Mouse (Mus musculus) lung, postnatal 25 days (tissue): ENCODE results near the gene Gm7029.
"Not testable (repeated sequence)": the region's sequence is repeated elsewhere in the genome, so short reads cannot be mapped to it uniquely, and the experiment has no call there.

Experiments
- DNase-seq: peaks from one replicate; pipeline ENCODE4 v3.0.0; 2022; ENCODE audit warnings: low spot score

Gene Gm7029

GRCm38 (mm10) chr17:33873537-33873936 is at the start of gene Gm7029:
Gm7029 (plus strand) TSS chr17:33873837.
- DNase-seq, result not testable (repeated sequence)

- peak; percentile 98 for DNase-seq
Observed at GRCm38 (mm10) chr17:33824084-33824996, 49.3 kb upstream of the Gm7029 start, which contains the start of the genes Rps28 and Ndufa7. Rps28 (minus strand) TSS chr17:33824562. Ndufa7 (plus strand) TSS chr17:33824572.

- DNase-seq, result not testable (repeated sequence)
Observed at GRCm38 (mm10) chr17:33824997-33825330, 48.7 kb upstream of the Gm7029 start.

- DNase-seq, result no peak
Observed at GRCm38 (mm10) chr17:33825462-33825861, 48.2 kb upstream of the Gm7029 start.

- DNase-seq, result peak; percentile 83
Observed at GRCm38 (mm10) chr17:33826850-33827249, 46.8 kb upstream of the Gm7029 start.

- peak; percentile 92 for DNase-seq
Observed at GRCm38 (mm10) chr17:33828892-33829291, 44.7 kb upstream of the Gm7029 start.

GRCm38 (mm10) chr17:33829561-33829960 is 44.1 kb upstream of the Gm7029 start:
- no peak for DNase-seq

- peak; percentile 93 for DNase-seq
Observed at GRCm38 (mm10) chr17:33842966-33843795, 30.5 kb upstream of the Gm7029 start, which contains the start of gene Cd320. Cd320 (plus strand) TSS chr17:33843091.

GRCm38 (mm10) chr17:33844196-33844595 is 29.4 kb upstream of the Gm7029 start:
- no peak for DNase-seq

GRCm38 (mm10) chr17:33848139-33848538 is 25.5 kb upstream of the Gm7029 start:
- no peak for DNase-seq

GRCm38 (mm10) chr17:33851331-33851730 is 22.3 kb upstream of the Gm7029 start:
- DNase-seq, result no peak

GRCm38 (mm10) chr17:33857816-33858215 is 15.8 kb upstream of the Gm7029 start:
- no peak for DNase-seq

- DNase-seq, result peak; percentile 60
Observed at GRCm38 (mm10) chr17:33865330-33866030, 8.2 kb upstream of the Gm7029 start.

- DNase-seq, result no peak
Observed at GRCm38 (mm10) chr17:33874411-33874810, 774 bp downstream of the Gm7029 start.

GRCm38 (mm10) chr17:33875797-33876196 is 2.2 kb downstream of the Gm7029 start:
- not testable (repeated sequence) for DNase-seq

GRCm38 (mm10) chr17:33884320-33884719 is 10.7 kb downstream of the Gm7029 start:
- not testable (repeated sequence) for DNase-seq

- not testable (repeated sequence) for DNase-seq
Observed at GRCm38 (mm10) chr17:33887802-33888201, 14.2 kb downstream of the Gm7029 start.

GRCm38 (mm10) chr17:33888230-33888629 is 14.6 kb downstream of the Gm7029 start:
- DNase-seq, result not testable (repeated sequence)

- not testable (repeated sequence) for DNase-seq
Observed at GRCm38 (mm10) chr17:33889941-33890532, 16.4 kb downstream of the Gm7029 start.

GRCm38 (mm10) chr17:33890533-33891059 is 17.0 kb downstream of the Gm7029 start, which contains the start of gene Kifc1:
Kifc1 (minus strand) TSS chr17:33890661.
- peak; percentile 100 for DNase-seq

- DNase-seq, result no peak
Observed at GRCm38 (mm10) chr17:33891357-33891756, 17.7 kb downstream of the Gm7029 start.
